Mouse (Mus musculus): ENCODE results near the gene Cyp26a1.

DNA sequence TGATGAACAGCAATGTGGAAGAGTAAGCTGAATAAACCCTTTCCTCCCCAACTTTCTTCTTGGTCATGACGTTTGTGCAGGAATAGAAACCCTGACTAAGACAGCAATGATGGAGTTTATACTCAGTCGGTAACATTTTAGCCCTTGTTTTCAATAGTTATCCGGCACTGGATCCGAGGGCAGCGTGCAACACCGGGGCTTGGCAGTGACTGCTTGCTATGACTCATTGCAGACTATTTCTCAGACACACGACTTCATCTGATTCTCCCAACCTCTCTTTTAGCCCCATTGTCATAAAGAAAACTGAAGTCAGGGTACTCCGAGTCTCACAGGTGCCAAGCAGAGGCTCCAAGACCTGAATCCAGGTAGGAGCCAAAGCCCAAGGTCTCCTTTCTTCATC lies 37.8 kb downstream of the Cyp26a1 start:
- TF ChIP-seq POLR2A (IDR thresholded peaks at IDR 0.05; ENCODE audit: low read depth, low read length) (no peak), CTCF (IDR thresholded peaks at IDR 0.05; ENCODE audit: borderline replicate concordance, insufficient read depth, low read length) (no peak)

All from embryonic fibroblast, embryonic 13.5 days (primary cell).